Mouse (Mus musculus): ENCODE measurements around the gene Tbl1xr1. TPM values are rescaled to one million over a fixed set of nuclear protein-coding genes. Genes with fewer than 3 reads are reported as not detected.

Tbl1xr1 gene
- total RNA-seq (2014; fragmentation: Nextera tagmentation) (51.8 and 68.9 TPM in 2 replicates), total RNA-seq (2017) (67.5 and 70.0 TPM in 2 replicates)

DNA sequence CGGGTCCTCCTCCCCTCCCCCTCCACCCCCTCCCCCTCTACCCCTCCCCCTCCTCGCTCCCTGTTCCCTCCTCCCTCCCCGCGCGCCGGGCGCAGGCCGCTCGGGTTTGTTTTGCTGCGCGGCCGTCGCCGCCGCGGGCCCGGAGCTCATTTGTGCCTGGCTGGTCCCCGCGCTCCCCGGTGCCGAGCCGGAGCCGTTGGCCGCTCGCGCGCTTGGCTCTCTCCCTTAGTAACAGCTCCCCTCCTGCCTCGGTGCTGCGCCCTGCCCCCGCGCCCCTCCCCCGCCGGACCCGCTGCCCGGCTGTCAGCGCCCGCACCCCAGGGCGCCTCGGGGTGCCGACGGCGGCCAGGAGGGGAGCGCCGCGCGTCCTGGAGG lies at the start of gene Tbl1xr1:
Tbl1xr1 (plus strand) TSS at position 92 of the 375 bp plus-strand sequence.
- ATAC-seq (replicated peaks; ENCODE audit: low FRiP score, low TSS enrichment, poor library complexity, severe bottlenecking): peak; percentile 31

DNA sequence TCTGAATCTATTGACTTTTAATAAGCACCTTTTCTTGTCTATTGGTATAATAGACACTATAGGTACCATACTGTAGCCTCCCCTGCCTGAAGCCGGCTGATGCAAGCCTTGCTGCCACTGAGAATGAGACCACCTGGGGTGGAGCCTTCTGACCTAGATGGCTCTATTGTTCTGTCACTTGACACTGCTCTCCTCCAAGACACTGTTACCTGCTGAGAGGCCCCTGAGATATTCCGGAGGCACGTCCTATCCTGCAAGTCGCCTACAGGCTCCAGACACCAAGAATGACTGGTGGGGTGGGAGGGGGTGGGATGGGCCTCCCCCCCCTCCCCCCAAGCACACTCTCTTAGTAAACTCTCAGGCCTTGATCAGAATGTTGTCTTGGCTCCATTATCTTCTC lies 38.4 kb upstream of the Tbl1xr1 start:
- ATAC-seq (replicated peaks; ENCODE audit: low FRiP score, low TSS enrichment, poor library complexity, severe bottlenecking): no peak

DNA sequence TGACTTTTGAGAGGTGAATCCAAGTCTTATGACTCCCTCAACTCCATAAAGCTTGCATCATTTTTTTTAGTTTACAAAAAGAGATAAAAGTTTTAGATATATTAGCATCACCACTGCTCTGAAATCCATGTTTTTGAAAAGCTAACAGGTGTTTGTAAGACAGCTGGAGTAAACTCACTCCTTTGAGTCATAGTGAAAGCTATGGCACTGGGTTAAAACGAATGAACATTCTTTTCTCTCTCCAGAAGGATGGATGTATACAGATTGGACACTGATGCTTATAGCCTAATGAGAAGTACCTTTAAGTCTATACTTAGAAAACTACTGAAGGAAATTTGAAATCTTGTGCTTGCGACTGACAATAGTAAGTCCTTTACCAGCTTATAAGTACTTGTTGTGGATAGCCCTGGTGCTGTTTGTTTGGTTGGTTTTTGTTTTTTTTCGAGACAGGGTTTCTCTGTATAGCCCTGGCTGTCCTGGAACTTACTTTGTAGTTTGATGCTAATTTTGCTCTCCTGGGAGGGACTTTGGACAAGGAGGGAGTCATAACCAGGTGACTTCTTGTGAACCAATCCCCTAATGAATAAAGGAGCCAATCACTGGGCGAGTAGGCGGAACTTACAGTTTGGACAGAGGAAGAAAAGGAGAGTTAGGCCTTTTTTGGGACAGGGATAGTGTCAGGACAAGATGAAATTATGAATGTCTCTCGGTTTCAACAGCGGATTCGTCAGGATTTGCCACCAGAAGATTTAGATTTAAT lies 37.2 kb upstream of the Tbl1xr1 start:
- ATAC-seq (replicated peaks; ENCODE audit: low FRiP score, low TSS enrichment, poor library complexity, severe bottlenecking): no peak

DNA sequence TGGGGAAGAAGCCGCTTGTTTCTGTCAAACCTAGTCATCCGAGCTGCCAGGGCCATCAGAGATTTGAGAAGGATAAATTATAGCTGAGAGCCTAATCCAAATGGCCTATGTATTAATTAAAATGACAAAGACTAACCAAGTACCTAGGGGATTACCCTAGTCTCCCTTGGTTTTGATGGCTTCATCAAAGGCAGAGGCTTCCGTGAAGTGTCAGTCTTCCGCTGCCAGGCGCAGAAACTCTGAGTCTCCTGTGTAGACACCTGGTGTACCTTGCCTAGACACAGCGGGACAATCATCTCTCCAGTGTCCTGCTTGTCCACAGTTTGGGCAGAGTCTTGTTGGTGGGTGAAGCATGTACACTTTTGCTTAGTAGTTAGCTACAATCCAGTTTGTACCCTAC lies 35.8 kb upstream of the Tbl1xr1 start:
- no peak for ATAC-seq (replicated peaks; ENCODE audit: low FRiP score, low TSS enrichment, poor library complexity, severe bottlenecking)

DNA sequence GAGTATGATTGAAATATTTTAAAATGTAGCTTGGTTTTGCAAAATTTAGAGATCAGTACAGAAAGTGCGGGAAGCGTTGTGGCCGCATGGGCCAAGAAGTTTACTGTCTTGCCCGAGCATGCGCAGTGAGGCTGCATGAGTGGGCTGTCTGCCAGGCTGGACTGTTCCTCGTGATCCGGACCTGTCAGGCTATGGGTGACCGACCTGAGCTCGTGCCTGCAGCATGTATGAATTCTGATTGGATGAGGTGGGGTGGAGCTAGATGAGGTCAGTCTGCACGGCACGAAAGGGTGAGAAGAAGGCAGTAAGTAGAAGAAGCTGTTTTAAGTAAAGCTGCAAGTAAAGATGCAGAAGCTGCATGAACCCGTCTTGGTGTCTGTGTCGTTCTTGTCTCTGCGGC lies 29.2 kb upstream of the Tbl1xr1 start:
- ATAC-seq (replicated peaks; ENCODE audit: low FRiP score, low TSS enrichment, poor library complexity, severe bottlenecking): no peak

DNA sequence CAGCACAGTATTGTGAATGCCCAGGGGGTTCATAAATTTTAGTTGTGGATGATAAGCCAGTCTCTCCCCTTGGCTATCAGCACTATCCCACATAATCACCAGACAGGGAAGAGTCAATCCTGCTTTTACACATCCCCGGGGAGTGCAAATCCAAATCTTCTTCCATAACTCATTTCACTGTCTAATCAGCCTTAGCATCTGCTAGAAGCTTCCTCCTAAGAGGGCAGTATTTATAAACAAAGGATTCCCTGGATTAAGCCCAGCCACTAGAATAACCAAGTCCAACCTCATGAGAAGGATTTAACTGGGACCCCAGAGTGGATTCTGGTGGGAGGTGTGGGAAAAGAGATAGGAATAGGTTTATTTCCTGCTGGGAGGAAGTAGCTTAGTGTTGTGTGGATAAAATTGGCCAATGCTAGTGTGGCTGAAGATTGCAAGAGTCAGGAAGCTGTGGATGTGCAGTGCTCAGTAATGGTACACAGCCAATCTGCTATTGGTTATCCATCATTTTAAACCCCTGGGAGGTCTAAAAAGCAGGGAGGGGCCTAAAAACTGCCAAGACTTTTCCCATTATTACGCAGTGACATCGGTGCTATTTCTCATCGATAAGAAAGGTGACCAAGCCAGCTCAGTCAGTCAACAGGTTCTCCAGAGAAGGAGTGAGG lies 19.7 kb upstream of the Tbl1xr1 start:
- no peak for ATAC-seq (replicated peaks; ENCODE audit: low FRiP score, low TSS enrichment, poor library complexity, severe bottlenecking)

DNA sequence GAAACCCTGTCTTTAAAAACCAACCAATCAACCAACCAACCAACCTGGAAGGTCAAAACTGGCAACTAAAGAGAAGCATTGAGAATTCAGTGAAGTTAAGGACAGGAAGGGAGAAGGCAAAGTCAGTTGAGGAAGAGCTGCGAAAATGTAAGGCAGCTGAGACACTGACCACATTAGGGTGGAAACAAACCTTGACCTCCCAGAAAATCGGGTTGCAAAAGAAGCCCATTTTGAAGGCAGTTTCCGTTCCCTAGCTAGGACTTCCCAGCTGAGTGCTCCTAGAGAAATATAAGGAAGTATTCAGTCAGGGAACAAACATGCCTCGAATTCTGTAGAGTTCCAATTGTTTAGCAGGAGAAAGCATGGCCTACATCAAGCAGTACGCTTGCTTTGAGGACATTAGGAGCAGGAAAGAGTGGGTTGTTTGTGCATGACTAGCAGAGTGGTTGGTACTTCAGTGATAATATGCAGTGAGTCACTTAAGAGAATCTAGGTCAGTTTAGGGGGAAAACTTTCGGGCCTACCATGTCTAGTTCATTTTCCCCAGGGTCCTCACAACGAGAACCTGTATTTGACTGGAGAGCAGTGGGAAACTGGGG lies 18.1 kb upstream of the Tbl1xr1 start:
- no peak for ATAC-seq (replicated peaks; ENCODE audit: low FRiP score, low TSS enrichment, poor library complexity, severe bottlenecking)

DNA sequence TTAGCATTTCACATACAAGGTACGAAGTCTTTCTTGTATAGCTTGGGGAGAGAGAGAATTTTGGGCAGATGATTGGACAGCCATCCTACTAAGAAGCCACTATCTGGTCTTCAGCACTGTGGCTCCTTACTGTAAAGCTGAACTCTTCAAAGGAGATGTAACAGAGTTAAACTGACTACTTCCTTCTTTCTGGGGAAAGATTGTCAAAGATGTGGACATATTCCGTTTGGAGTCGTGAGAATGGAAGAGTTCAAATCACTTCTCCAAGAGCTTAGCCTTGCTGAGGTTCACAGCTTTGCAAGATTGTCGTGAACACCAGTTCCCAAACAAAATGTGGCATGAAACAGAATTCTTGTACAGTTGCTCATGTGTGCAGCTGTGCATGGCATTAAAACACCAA lies 15.3 kb upstream of the Tbl1xr1 start:
- ATAC-seq (replicated peaks; ENCODE audit: low FRiP score, low TSS enrichment, poor library complexity, severe bottlenecking): no peak

DNA sequence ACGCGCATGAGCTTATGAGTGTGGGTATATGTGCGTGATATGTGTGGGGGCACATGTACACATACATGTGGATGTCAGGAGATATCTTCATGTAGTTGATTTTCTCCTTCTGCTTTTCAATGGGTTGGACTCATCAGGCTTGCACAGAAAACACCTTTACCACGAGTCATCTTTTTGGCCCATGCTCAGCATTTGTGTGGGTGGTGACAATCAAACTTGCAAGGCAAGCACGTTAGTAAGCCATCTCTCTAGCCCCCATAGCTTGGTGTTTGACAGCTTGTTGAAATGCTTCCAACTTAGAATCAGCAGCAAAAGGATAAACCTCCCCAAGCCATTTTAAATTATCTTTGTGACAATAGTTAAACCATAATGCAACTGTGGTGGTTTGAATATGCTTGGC lies 7.8 kb upstream of the Tbl1xr1 start:
- no peak for ATAC-seq (replicated peaks; ENCODE audit: low FRiP score, low TSS enrichment, poor library complexity, severe bottlenecking)

DNA sequence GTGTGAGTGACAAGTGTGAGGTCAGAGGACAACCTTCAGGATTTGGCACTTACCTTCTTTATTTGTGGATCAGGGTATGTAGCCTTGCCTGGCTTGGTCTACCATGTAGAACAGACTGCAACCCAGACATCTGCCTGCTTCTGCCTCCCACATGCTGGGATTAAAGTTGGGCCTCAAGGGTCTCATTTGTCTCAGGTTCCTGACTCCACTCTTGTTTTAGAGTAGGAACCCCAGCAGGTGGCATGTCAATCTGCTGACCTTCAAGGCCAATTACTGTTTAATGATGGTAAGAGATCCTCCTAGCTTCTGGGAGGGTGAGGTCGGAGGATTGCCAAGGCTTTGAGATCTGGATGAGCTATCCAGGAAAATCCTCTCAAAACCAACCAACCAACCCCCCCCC lies 2.5 kb upstream of the Tbl1xr1 start:
- no peak for ATAC-seq (replicated peaks; ENCODE audit: low FRiP score, low TSS enrichment, poor library complexity, severe bottlenecking)

DNA sequence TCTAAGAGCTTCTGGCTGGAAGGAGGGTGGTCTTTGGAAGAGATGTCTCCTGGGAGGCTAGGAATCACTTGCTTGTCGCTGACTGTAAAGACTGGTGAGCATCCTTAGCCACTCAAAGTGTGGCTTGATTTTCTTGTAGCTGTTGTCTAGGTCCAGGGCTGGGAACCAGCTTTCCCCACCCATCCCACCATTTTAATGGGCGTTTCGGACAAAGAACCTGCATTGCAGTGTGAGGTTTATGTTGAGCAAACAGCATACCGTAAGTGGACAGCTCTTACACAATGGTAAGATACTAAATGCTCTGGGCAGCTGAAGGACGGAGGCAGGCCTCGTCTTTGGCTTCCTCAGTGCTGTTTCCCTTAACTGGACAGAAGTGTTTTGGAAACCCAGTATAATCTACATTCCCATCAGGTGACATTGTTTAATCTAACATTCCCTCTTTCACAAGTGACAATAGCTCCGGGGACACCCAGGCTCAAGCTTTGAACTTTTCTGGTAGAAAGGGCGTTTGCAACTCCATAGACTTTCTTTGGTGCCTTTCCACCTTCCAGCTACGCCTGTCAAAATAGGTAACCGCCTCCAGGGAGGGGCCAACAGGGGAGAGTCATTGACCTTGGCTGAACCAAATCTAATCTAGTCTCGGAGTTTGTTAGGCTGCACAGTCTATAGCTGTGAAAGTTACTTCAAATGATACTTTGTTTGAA lies 1.7 kb upstream of the Tbl1xr1 start:
- ATAC-seq (replicated peaks; ENCODE audit: low FRiP score, low TSS enrichment, poor library complexity, severe bottlenecking): peak; percentile 70

DNA sequence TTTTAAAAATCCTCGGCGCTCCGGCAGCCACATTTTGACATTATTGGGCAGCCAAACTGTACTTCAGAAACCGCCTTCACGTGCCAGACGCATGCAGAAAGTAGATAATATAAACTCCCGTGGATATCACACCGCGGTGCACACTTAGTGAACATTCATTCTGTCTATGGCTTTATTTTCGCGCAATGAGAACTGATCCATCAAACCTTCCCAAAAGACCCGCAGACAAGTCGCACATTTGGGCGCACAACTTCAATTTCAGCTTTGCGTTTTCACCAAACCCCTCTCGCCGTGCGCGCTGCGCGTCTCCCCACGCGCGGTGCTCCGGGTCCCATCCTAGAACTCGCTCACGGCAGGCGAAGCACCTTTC lies 950 bp upstream of the Tbl1xr1 start:
- no peak for ATAC-seq (replicated peaks; ENCODE audit: low FRiP score, low TSS enrichment, poor library complexity, severe bottlenecking)

DNA sequence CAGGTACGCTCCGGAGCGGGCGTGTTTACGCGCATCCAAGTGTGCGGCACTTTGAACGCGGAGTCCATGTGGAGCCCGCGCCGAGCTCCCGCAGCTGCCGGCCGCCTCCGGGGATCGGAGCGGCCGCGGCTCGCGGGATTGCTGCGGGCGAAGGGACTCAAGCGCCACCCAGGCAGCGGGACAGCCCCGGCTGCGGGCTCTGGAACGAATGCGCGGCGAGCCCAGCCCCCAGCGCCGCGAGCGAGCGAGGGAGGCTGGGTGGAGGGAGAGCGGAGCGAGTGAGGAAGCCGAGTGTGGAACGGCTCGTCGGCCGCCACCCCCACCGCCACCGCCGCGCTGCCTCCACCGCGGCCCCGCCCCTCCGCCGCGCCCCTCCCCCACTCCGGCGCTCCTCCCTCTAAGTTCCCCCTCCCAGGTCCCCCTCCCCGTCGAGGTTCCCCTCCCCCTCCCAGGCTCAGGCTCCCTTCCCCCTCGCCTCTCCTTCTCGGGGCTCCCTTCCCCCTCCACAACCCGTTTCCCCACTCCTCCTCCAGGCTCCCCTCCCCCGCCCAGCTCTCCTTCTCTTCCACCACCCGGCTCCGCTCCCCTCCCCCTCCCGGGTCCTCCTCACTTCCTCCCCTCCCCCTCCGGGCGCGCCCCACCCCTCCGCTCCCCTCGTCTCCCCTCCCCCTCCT lies 428 bp upstream of the Tbl1xr1 start:
- ATAC-seq (replicated peaks; ENCODE audit: low FRiP score, low TSS enrichment, poor library complexity, severe bottlenecking): peak; percentile 60

DNA sequence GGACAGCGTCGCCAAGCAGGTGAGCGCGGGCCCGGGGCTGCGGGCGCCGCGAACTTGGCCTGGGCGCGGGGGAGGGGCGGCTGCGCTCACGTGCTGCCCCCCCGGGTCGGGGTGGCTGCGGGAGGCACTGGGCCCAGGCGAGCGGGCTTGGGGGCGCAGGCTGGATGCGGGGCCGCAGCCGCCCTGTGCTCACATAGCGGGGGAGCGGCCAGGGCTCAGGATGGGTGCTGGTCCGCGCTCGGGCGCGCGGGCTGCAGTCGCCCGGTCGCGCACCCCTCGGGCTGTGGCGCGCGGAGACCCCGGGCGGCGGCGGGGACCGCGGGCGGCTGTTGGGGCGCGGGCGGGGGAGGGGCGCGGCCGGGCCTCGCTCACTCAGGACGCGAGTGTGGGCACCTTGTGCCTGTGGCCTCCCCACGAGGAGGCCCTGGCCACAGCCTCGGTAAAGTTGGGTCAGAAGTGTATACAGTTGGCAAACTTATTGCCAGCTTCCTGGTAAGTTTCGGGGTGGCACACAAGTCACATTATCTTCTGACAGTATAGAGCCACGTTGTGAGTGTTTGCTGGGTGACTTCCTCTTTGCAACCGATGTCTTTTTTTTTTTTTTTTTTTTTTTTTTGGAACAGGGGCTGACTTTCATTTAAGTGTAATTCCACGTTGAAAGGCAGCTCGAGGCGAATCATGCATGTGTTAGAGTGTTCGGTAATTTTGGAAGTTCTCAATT lies 644 bp downstream of the Tbl1xr1 start:
- ATAC-seq (replicated peaks; ENCODE audit: low FRiP score, low TSS enrichment, poor library complexity, severe bottlenecking): peak; percentile 40

DNA sequence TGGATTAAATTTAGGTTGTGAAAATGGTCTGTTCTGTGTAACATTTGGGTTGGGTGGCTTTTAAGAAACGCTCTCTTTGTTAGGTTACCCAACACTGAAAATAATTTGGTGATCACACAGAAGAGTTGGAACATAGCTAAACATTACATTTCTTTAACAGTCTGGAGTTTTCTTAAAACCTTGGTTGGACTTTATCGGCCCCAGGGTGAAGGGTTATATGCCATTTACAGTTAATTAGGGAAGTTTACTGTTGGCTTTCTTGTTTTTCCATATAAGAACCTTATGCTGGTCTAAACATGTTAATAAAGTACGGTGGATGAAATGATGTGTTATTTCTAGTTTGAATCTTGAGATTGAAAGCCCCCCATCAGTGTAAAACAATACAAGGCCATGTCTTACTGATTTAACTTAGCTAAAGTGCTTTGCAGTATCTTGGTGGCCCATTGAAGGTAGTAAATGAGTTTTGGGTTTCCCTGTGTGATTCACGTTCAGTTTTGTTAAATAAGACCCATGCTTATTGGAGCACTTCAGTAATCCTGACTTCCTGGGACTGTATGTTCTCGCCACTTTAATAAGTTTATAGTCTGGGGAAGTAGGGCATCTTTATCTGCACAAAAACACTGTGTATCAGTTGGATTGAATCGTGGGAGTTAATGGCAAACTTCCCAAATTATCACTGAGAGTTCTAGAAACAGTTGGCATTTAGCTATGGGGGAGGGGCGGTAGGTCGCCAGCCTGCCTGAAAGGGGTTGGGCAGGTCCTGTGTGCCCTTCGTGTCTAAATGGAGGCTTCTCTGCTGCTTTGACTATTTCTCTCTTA lies 1.4 kb downstream of the Tbl1xr1 start:
- ATAC-seq (replicated peaks; ENCODE audit: low FRiP score, low TSS enrichment, poor library complexity, severe bottlenecking): peak; percentile 24; the same call in 1 of the 2 replicates

DNA sequence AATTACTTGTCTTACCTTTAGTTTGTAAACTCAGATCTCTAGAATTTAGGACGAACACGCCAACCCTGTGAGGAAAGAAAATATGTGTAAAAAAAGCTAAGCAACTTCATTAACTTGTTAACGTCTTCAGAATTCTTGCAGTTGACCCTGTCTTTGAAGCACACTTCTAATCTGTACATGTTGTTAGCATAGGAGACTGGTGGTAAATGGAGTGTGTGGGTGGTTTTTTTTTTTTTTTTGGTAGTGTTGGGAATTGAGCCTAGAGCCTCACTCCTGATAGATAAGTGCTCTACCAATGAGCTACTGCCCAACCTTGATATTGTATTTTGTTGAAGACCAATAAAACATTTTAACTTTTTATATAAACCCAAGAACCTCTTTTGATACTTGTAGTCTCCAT lies 2.1 kb downstream of the Tbl1xr1 start:
- no peak for ATAC-seq (replicated peaks; ENCODE audit: low FRiP score, low TSS enrichment, poor library complexity, severe bottlenecking)

DNA sequence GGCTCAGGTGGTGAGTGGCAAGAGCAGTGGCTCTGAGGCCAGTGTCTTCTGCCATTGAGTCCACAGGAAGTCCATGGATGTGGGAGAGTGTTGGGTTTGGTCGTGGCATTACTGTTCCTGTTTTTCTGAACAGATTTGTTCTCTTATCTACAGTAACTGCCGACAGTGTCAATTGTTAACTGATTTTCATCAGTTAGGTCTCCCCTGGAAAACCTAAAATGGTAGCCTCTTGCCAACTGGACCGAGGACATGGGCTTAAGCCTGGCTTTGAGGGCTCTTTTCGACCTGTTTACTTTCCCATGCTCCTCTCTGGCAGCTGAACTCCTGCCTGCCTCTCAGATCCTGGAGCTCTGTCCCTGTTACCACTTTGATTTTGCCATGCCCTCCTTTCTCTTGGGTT lies 5.4 kb downstream of the Tbl1xr1 start:
- no peak for ATAC-seq (replicated peaks; ENCODE audit: low FRiP score, low TSS enrichment, poor library complexity, severe bottlenecking)

DNA sequence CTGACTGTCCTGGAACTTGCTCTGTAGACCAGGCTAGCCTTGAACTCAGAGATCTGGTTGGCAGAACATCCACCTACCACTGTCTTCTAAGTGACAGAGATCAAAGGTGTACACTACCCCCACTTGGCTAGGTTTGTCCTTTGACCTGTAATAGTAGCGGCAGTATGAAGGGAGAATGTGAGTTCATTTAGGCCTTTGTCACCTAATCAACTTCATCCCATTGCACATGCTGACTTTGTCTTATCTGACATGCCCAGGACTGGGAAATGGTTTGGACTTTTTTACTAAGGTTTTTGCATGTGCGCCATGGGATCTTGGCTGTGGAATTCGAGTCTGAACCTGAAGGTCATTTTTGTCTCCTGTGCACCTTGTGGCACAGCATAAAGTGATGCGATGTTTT lies 6.4 kb downstream of the Tbl1xr1 start:
- peak; percentile 49 for ATAC-seq (replicated peaks; ENCODE audit: low FRiP score, low TSS enrichment, poor library complexity, severe bottlenecking)

All from megakaryocyte-erythroid progenitor cell, adult 5-6 weeks (primary cell).